Mouse (Mus musculus) small intestine, adult 2 months (tissue): ENCODE measurements around the gene Lrrc8a.

Experiments used
- CTCF ChIP-seq: fragments of 200-500 bp; IDR thresholded peaks from 2 replicates; pipeline ENCODE4 v1.5.1; 2012; ENCODE audit warnings: low read depth, mild to moderate bottlenecking, control low read depth, inconsistent platforms, low read length, moderate library complexity, mixed read lengths; ENCODE audit not compliant: insufficient replicate concordance, insufficient read length; ENCODE audit errors: extremely low read depth
- POLR2A ChIP-seq: fragments of 200-500 bp; IDR thresholded peaks from 2 replicates; pipeline ENCODE4 v1.6.1; 2012; ENCODE audit warnings: low read depth, mild to moderate bottlenecking, control low read depth, inconsistent platforms, low read length, moderate library complexity

- TF ChIP-seq POLR2A (no peak; the same call in 1 of the 2 replicates), CTCF (no peak)
Measured at GRCm38 (mm10) chr2:30286192-30287026, 48.9 kb downstream of the Lrrc8a start, which contains the start of the genes Dolk and Nup188.
